Mouse (Mus musculus) testis, adult 2 months (tissue): ENCODE measurements at regions not wholly inside any gene's neighbourhood (a gene's known extent, or its start where the extent isn't known, plus 50 kb on each side); places are given as distances from the start of the nearest gene placed in this dataset.

ENCODE experiments used
- CTCF ChIP-seq: fragments of 200-500 bp; IDR thresholded peaks from 2 replicates; pipeline ENCODE4 v1.5.1; 2012; ENCODE audit warnings: low read depth, mild to moderate bottlenecking, inconsistent platforms, low read length, moderate library complexity; ENCODE audit not compliant: control insufficient read depth, insufficient read depth, insufficient replicate concordance
- POLR2A ChIP-seq: fragments of 200-500 bp; IDR thresholded peaks from 2 replicates; pipeline ENCODE4 v1.6.1; 2012; ENCODE audit warnings: low read depth, mild to moderate bottlenecking, inconsistent platforms, low read length, moderate library complexity; ENCODE audit not compliant: control insufficient read depth

- TF ChIP-seq POLR2A (no peak), CTCF (no peak)
Measured at GRCm38 (mm10) chr2:148184801-148185212, 138.0 kb upstream of the Foxa2 start.
